Mouse (Mus musculus): ENCODE data around the gene Tsku. TPM values are rescaled to one million over a fixed set of nuclear protein-coding genes. Genes with fewer than 3 reads are reported as not detected.

Gene Tsku
- polyA plus RNA-seq, 1 experiment: 17.5 TPM

- H3K36me3 ChIP-seq (ENCODE audit: control insufficient read depth, insufficient read depth, low read length, poor library complexity, severe bottlenecking): no peaks in the 10 kb centered on the region
- H3K27ac ChIP-seq (ENCODE audit: insufficient read depth, low read length): no peak overlapping the region
- H3K4me1 ChIP-seq (ENCODE audit: control insufficient read depth, insufficient read depth, low read length): no peaks in the 10 kb centered on the region
Measured at GRCm38 (mm10) chr7:98329651-98330374, 31.3 kb downstream of the Tsku start.

GRCm38 (mm10) chr7:98328311-98328710, 32.8 kb downstream of the Tsku start:
- H3K4me1 ChIP-seq (ENCODE audit: control insufficient read depth, insufficient read depth, low read length): no peaks in the 10 kb centered on the region
- H3K27me3 ChIP-seq (ENCODE audit: control insufficient read depth, insufficient read depth, low read length, poor library complexity, severe bottlenecking): no peaks in the 10 kb centered on the region
- TF ChIP-seq POLR2A (IDR thresholded peaks at IDR 0.05; ENCODE audit: insufficient read depth, low read length) (no peak), EP300 (IDR thresholded peaks at IDR 0.05; ENCODE audit: insufficient read depth, low read depth, low read length) (no peak), CTCF (IDR thresholded peaks at IDR 0.05; ENCODE audit: low read depth, low read length) (no peak)
- H3K9me3 ChIP-seq (replicated peaks; ENCODE audit: control insufficient read depth, insufficient read depth, low read length, poor library complexity, severe bottlenecking): no peaks in the 10 kb centered on the region
- H3K4me3 ChIP-seq (ENCODE audit: low read depth, low read length): no peak overlapping the region
- H3K36me3 ChIP-seq (ENCODE audit: control insufficient read depth, insufficient read depth, low read length, poor library complexity, severe bottlenecking): no peaks in the 10 kb centered on the region
- H3K27ac ChIP-seq (ENCODE audit: insufficient read depth, low read length): no peak overlapping the region
- no peak overlapping the region for H3K9ac ChIP-seq (ENCODE audit: low read depth, poor library complexity, severe bottlenecking)

More at GRCm38 (mm10) chr7:98329651-98330374, 31.3 kb downstream of the Tsku start:
- no peak overlapping the region for H3K9ac ChIP-seq (ENCODE audit: low read depth, poor library complexity, severe bottlenecking)
- TF ChIP-seq EP300 (IDR thresholded peaks at IDR 0.05; ENCODE audit: insufficient read depth, low read depth, low read length) (no peak), CTCF (IDR thresholded peaks at IDR 0.05; ENCODE audit: low read depth, low read length) (no peak), POLR2A (IDR thresholded peaks at IDR 0.05; ENCODE audit: insufficient read depth, low read length) (no peak)
- no peaks in the 10 kb centered on the region for H3K27me3 ChIP-seq (ENCODE audit: control insufficient read depth, insufficient read depth, low read length, poor library complexity, severe bottlenecking)
- no peaks in the 10 kb centered on the region for H3K9me3 ChIP-seq (replicated peaks; ENCODE audit: control insufficient read depth, insufficient read depth, low read length, poor library complexity, severe bottlenecking)
- no peak overlapping the region for H3K4me3 ChIP-seq (ENCODE audit: low read depth, low read length)

- Histone ChIP-seq H3K27me3 (ENCODE audit: control insufficient read depth, insufficient read depth, low read length, poor library complexity, severe bottlenecking) (no peaks in the 10 kb centered on the region), H3K9me3 (replicated peaks; ENCODE audit: control insufficient read depth, insufficient read depth, low read length, poor library complexity, severe bottlenecking) (no peaks in the 10 kb centered on the region), H3K9ac (ENCODE audit: low read depth, poor library complexity, severe bottlenecking) (no peak overlapping the region), H3K4me1 (ENCODE audit: control insufficient read depth, insufficient read depth, low read length) (no peaks in the 10 kb centered on the region), H3K4me3 (ENCODE audit: low read depth, low read length) (no peak overlapping the region), H3K27ac (ENCODE audit: insufficient read depth, low read length) (no peak overlapping the region), H3K36me3 (ENCODE audit: control insufficient read depth, insufficient read depth, low read length, poor library complexity, severe bottlenecking) (no peaks in the 10 kb centered on the region)
- TF ChIP-seq EP300 (IDR thresholded peaks at IDR 0.05; ENCODE audit: insufficient read depth, low read depth, low read length): no peak
- TF ChIP-seq CTCF (IDR thresholded peaks at IDR 0.05; ENCODE audit: low read depth, low read length): no peak
- TF ChIP-seq POLR2A (IDR thresholded peaks at IDR 0.05; ENCODE audit: insufficient read depth, low read length): no peak
Measured at GRCm38 (mm10) chr7:98326051-98326450, 35.1 kb downstream of the Tsku start.

- no peaks in the 10 kb centered on the region; the same call in 1 of the 2 replicates for H3K9me3 ChIP-seq (replicated peaks; ENCODE audit: control insufficient read depth, insufficient read depth, low read length, poor library complexity, severe bottlenecking)
- no peak overlapping the region for H3K27ac ChIP-seq (ENCODE audit: insufficient read depth, low read length)
- H3K4me3 ChIP-seq (ENCODE audit: low read depth, low read length): no peak overlapping the region
- no peaks in the 10 kb centered on the region for H3K4me1 ChIP-seq (ENCODE audit: control insufficient read depth, insufficient read depth, low read length)
- no peak for TF ChIP-seq EP300 (IDR thresholded peaks at IDR 0.05; ENCODE audit: insufficient read depth, low read depth, low read length)
- no peak for TF ChIP-seq POLR2A (IDR thresholded peaks at IDR 0.05; ENCODE audit: insufficient read depth, low read length)
- TF ChIP-seq CTCF (IDR thresholded peaks at IDR 0.05; ENCODE audit: low read depth, low read length): no peak
- H3K36me3 ChIP-seq (ENCODE audit: control insufficient read depth, insufficient read depth, low read length, poor library complexity, severe bottlenecking): no peaks in the 10 kb centered on the region
- peaks cover 4% of the 10 kb centered on the region; the same call in 1 of the 2 replicates for H3K27me3 ChIP-seq (ENCODE audit: control insufficient read depth, insufficient read depth, low read length, poor library complexity, severe bottlenecking)
- H3K9ac ChIP-seq (ENCODE audit: low read depth, poor library complexity, severe bottlenecking): no peak overlapping the region
Measured at GRCm38 (mm10) chr7:98324228-98324627, 36.9 kb downstream of the Tsku start.

- H3K9me3 ChIP-seq (replicated peaks; ENCODE audit: control insufficient read depth, insufficient read depth, low read length, poor library complexity, severe bottlenecking): no peaks in the 10 kb centered on the region; the same call in 1 of the 2 replicates
- H3K27ac ChIP-seq (ENCODE audit: insufficient read depth, low read length): no peak overlapping the region
- no peak overlapping the region for H3K9ac ChIP-seq (ENCODE audit: low read depth, poor library complexity, severe bottlenecking)
- H3K4me3 ChIP-seq (ENCODE audit: low read depth, low read length): no peak overlapping the region
- H3K27me3 ChIP-seq (ENCODE audit: control insufficient read depth, insufficient read depth, low read length, poor library complexity, severe bottlenecking): peaks cover 4% of the 10 kb centered on the region; the same call in 1 of the 2 replicates
- H3K4me1 ChIP-seq (ENCODE audit: control insufficient read depth, insufficient read depth, low read length): no peaks in the 10 kb centered on the region
- TF ChIP-seq POLR2A (IDR thresholded peaks at IDR 0.05; ENCODE audit: insufficient read depth, low read length): no peak
- TF ChIP-seq CTCF (IDR thresholded peaks at IDR 0.05; ENCODE audit: low read depth, low read length): no peak
- H3K36me3 ChIP-seq (ENCODE audit: control insufficient read depth, insufficient read depth, low read length, poor library complexity, severe bottlenecking): no peaks in the 10 kb centered on the region
Measured at GRCm38 (mm10) chr7:98323288-98324019, 37.7 kb downstream of the Tsku start.

GRCm38 (mm10) chr7:98322415-98322814, 38.7 kb downstream of the Tsku start:
- Histone ChIP-seq H3K9ac (ENCODE audit: low read depth, poor library complexity, severe bottlenecking) (no peak overlapping the region), H3K27me3 (ENCODE audit: control insufficient read depth, insufficient read depth, low read length, poor library complexity, severe bottlenecking) (peaks cover 4% of the 10 kb centered on the region; the same call in 1 of the 2 replicates), H3K36me3 (ENCODE audit: control insufficient read depth, insufficient read depth, low read length, poor library complexity, severe bottlenecking) (no peaks in the 10 kb centered on the region), H3K9me3 (replicated peaks; ENCODE audit: control insufficient read depth, insufficient read depth, low read length, poor library complexity, severe bottlenecking) (no peaks in the 10 kb centered on the region; the same call in 1 of the 2 replicates), H3K4me1 (ENCODE audit: control insufficient read depth, insufficient read depth, low read length) (no peaks in the 10 kb centered on the region), H3K4me3 (ENCODE audit: low read depth, low read length) (no peak overlapping the region), H3K27ac (ENCODE audit: insufficient read depth, low read length) (no peak overlapping the region)
- TF ChIP-seq EP300 (IDR thresholded peaks at IDR 0.05; ENCODE audit: insufficient read depth, low read depth, low read length): no peak
- no peak for TF ChIP-seq POLR2A (IDR thresholded peaks at IDR 0.05; ENCODE audit: insufficient read depth, low read length)
- TF ChIP-seq CTCF (IDR thresholded peaks at IDR 0.05; ENCODE audit: low read depth, low read length): no peak

Data from ES-Bruce4 (cell line).